Mouse (Mus musculus): Measurements from ENCODE around the gene Serpinb6e.
A peak's percentile ranks its signal among the peaks of the same experiment; 100 is the strongest.

Gene Serpinb6e

GRCm38 (mm10) chr13:33843308-33843707 lies at the start of gene Serpinb6e:
TSS of gene Serpinb6e (minus strand) at chr13:33843408.
- no peak for DNase-seq (ENCODE audit: low read depth, low spot score)

GRCm38 (mm10) chr13:33830751-33831150 lies 12.5 kb downstream of the Serpinb6e start:
- DNase-seq (ENCODE audit: low read depth, low spot score), result no peak

GRCm38 (mm10) chr13:33823421-33823820 lies 19.8 kb downstream of the Serpinb6e start:
- peak; percentile 56 for DNase-seq (ENCODE audit: low read depth, low spot score)

GRCm38 (mm10) chr13:33821490-33822143 lies 21.6 kb downstream of the Serpinb6e start:
- DNase-seq (ENCODE audit: low read depth, low spot score), result peak; percentile 49
